Mouse (Mus musculus) lung, embryonic 14.5 days (tissue): ENCODE measurements at regions not wholly inside any gene's neighbourhood (a gene's known extent, or its start where the extent isn't known, plus 50 kb on each side); places are given as distances from the start of the nearest gene placed in this dataset.
A peak's percentile ranks its signal among the peaks of the same experiment; 100 is the strongest.

Source experiments
- ATAC-seq: fragments of 200-750 bp; cut with Nextera tagmentation; 2 replicates; pipeline ENCODE4 v1.8.0; 2017; ENCODE audit warnings: mild to moderate bottlenecking, moderate TSS enrichment, moderate library complexity; ENCODE audit not compliant: insufficient read depth
- DNase-seq: peaks from one replicate; pipeline ENCODE4 v3.0.0-alpha.2; 2015
- H3K27ac ChIP-seq: fragments of 300-500 bp; sonication (generic); 2 replicates; pipeline ENCODE4 v1.5.1; 2014; ENCODE audit warnings: low read depth, mild to moderate bottlenecking, moderate library complexity
- H3K27me3 ChIP-seq: fragments of 300-500 bp; sonication (generic); 2 replicates; pipeline ENCODE4 v1.6.1; 2014; ENCODE audit warnings: low read length, control low read depth; ENCODE audit not compliant: insufficient read depth
- H3K36me3 ChIP-seq: fragments of 300-500 bp; sonication (generic); 2 replicates; pipeline ENCODE4 v1.6.1; 2014; ENCODE audit warnings: control low read depth; ENCODE audit not compliant: insufficient read depth
- H3K4me1 ChIP-seq: fragments of 300-500 bp; sonication (generic); 2 replicates; pipeline ENCODE4 v1.6.1; 2014; ENCODE audit warnings: antibody characterized with exemption, control low read depth; ENCODE audit not compliant: insufficient read depth
- H3K4me2 ChIP-seq: fragments of 300-500 bp; sonication (generic); 2 replicates; pipeline ENCODE4 v1.6.1; 2014; ENCODE audit warnings: mild to moderate bottlenecking
- H3K4me3 ChIP-seq: fragments of 300-500 bp; sonication (generic); 2 replicates; pipeline ENCODE4 v1.5.1; 2014; ENCODE audit warnings: low read depth, low read length
- H3K9ac ChIP-seq: fragments of 300-500 bp; sonication (generic); 2 replicates; pipeline ENCODE4 v1.6.1; 2014
- H3K9me3 ChIP-seq: fragments of 300-500 bp; sonication (generic); 2 replicates; pipeline ENCODE4 v1.6.1; 2016; ENCODE audit warnings: low read depth, low read length, control low read depth
- CTCF ChIP-seq: IDR thresholded peaks from 2 replicates; pipeline ENCODE4 v1.5.1; 2016; ENCODE audit warnings: antibody characterized with exemption, low read depth
- WGBS: fragments of 180-500 bp; shearing (Covaris S2); extraction: QIAGEN DNeasy Blood & Tissue Kit; methylation state at CpG from one replicate; pipeline ENCODE4 v1.1.7; 2014; 5-methylcytosine and 5-hydroxymethylcytosine counted together

DNA sequence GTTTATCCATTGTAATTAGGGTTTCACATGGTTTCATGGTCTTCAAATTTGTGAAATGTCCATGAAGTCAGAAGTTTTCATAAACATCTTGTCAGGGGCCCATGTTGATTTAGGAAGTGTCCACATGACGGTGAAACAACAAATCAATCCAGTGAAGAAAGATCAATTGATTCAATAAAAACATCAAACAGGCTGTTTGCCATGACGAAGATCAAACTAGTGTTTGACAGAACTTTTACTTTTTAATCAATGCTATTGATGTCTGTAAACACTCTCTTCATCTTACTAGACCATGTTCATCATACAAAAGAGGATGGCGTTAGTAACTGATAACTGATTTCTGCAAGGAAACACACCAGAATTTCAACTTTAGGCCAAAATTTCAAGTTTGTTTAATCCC is 236.0 kb downstream of the Fign start:
- H3K9ac ChIP-seq, result no peak overlapping the region
- no peaks in the 10 kb centered on the region for H3K9me3 ChIP-seq
- H3K27ac ChIP-seq, result no peak overlapping the region
- H3K27me3 ChIP-seq, result no peaks in the 10 kb centered on the region
- no peak for DNase-seq
- no peak overlapping the region for H3K4me3 ChIP-seq
- 53% methylated on average over 3 of the region's 3 CpGs for whole genome bisulfite sequencing
- no peak for TF ChIP-seq CTCF
- ATAC-seq, result no peak
- no peaks in the 10 kb centered on the region for H3K36me3 ChIP-seq
- no peaks in the 10 kb centered on the region for H3K4me1 ChIP-seq
- H3K4me2 ChIP-seq, result no peak overlapping the region

DNA sequence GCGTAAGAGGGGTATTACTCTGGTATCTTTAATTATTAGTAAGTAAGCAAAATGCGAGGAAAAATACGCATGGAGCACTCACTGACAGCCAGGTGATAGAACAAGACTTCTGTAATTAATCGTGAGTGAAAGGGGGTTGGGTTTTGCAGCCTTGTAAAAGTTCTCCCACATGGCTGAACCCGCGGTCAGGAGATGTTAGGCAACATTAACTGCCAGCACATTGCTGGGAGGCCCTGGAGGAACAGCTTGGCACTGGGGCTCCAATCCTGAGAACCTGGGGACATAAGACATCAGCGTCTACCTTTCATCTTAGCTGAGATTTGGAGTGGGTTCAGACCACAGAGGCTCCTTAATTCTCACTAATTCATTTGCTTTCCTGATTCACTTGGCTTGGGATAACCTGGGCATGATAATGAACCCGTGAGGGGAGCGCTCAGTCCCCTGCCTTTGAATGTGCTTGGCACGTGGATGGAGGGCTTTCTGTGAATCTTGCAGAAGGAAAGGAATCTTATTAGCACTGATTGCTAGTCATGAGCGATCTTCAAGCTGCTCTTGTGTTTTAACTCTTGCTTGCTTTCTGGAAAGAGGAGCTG is 241.3 kb downstream of the Fign start:
- Histone ChIP-seq H3K36me3 (no peaks in the 10 kb centered on the region), H3K4me1 (no peaks in the 10 kb centered on the region), H3K9me3 (no peaks in the 10 kb centered on the region), H3K27ac (no peak overlapping the region), H3K9ac (no peak overlapping the region), H3K4me2 (no peak overlapping the region), H3K27me3 (no peaks in the 10 kb centered on the region), H3K4me3 (no peak overlapping the region)
- no peak for ATAC-seq
- WGBS, result 48% methylated on average over 11 of the region's 11 CpGs
- TF ChIP-seq CTCF, result no peak
- DNase-seq, result no peak

DNA sequence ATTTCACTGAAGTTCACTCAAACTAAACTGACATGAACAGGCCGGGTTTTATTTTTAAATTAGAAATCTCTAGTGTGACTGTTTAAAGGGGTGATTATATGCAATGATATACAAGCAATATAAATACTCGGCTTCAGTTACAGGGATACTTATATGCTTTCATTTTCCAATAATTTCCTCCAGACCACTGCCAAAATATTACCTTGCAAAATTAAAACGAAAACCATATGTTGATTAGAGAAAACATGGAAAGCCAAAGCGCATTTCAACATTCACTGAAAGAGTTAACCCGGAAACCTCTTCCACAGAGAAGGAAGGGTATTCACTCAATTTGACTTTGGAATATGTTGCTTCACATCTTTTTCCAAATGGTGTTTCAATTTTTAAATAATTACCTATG is 242.4 kb downstream of the Fign start:
- H3K9me3 ChIP-seq, result no peaks in the 10 kb centered on the region
- no peaks in the 10 kb centered on the region for H3K36me3 ChIP-seq
- H3K27ac ChIP-seq, result no peak overlapping the region
- 80% methylated on average over 5 of the region's 5 CpGs for WGBS
- DNase-seq (no peak), ATAC-seq (no peak)
- no peak overlapping the region for H3K9ac ChIP-seq
- no peak overlapping the region for H3K4me2 ChIP-seq
- no peaks in the 10 kb centered on the region for H3K27me3 ChIP-seq
- TF ChIP-seq CTCF, result no peak
- H3K4me3 ChIP-seq, result no peak overlapping the region
- no peaks in the 10 kb centered on the region for H3K4me1 ChIP-seq

DNA sequence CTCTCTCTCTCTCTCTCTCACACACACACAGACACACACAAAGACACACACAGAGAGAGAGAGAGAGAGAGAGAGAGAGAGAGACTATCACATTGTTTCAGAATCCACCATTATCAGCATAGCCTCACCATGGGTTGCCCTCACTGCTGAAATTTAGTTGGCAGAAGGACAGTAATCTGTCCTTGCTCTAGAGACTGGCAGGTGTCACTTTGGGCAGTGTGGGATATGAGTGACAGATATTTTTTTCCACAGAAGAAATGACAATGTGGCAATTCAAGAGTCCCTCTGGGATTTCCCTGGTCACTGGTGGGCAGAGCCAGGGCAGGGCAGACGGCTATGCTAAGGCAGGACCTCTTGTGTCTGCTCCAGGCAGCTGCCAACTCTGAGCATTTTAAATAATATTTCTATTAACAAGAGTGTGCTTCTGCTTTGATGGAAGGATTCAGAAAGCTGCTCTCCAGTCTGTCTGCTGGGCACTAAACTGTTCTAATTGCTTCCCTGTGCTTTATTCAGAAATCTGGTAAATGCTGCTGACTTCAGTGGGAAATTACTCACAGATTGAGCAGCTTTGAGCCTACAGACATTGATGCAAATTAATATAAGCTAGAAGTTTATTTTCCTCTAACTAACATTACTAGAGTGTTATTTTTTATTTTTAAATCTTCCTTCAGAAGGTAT is 243.5 kb downstream of the Fign start:
- no peak for TF ChIP-seq CTCF
- Histone ChIP-seq H3K4me3 (no peak overlapping the region), H3K9ac (no peak overlapping the region), H3K4me2 (no peak overlapping the region), H3K9me3 (no peaks in the 10 kb centered on the region), H3K36me3 (no peaks in the 10 kb centered on the region), H3K27ac (no peak overlapping the region), H3K27me3 (no peaks in the 10 kb centered on the region), H3K4me1 (no peaks in the 10 kb centered on the region)
- WGBS, result 58% methylated on average over 1 of the region's 1 CpGs
- DNase-seq (no peak), ATAC-seq (no peak)

DNA sequence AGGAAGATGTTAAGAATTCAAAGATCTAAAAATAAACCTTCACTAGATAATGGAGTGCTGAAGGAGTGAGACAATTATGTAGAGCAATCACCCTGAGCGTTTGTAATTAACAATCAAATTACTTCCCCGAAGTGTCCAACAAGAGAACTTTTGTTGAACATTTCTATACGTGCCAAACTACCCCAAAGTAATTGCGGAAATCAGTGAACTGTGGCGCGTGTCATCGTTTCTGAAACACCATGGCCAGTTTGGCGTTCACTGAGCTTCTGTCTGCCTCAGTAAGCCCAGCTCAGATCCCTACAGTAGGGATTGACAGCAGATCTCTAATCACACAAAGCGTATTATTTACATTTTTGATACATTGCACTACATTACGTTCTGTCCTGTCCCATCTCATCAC is 244.6 kb downstream of the Fign start:
- H3K9ac ChIP-seq, result no peak overlapping the region
- no peak overlapping the region for H3K4me2 ChIP-seq
- TF ChIP-seq CTCF, result no peak
- H3K27me3 ChIP-seq, result no peaks in the 10 kb centered on the region
- no peaks in the 10 kb centered on the region for H3K36me3 ChIP-seq
- no peaks in the 10 kb centered on the region for H3K9me3 ChIP-seq
- ATAC-seq (no peak), DNase-seq (no peak)
- no peaks in the 10 kb centered on the region for H3K4me1 ChIP-seq
- 70% methylated on average over 10 of the region's 10 CpGs for WGBS
- no peak overlapping the region for H3K27ac ChIP-seq
- no peak overlapping the region for H3K4me3 ChIP-seq

DNA sequence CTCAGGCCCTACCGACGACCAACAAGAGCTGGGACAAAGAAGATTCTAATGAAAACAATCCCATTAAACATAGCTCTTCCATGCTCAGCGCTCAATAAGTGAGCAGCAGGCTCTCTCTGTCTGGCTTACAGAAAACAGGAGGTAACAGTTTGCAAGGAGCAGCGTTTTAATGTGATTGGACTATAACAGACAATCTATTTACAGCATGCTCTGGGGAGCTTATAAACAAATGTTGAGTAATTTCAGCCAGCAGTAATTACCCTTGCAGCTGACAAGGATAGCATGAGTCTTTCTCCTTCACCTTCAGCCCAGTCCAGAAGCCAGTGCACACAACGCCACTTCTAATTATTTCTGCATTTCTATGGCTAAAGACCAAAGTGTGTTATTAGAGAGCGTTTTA is 245.6 kb downstream of the Fign start:
- no peak overlapping the region for H3K4me2 ChIP-seq
- no peaks in the 10 kb centered on the region for H3K27me3 ChIP-seq
- no peak for TF ChIP-seq CTCF
- no peaks in the 10 kb centered on the region for H3K36me3 ChIP-seq
- ATAC-seq, result peak; percentile 74; the same call in 1 of the 2 replicates
- peak; percentile 61 for DNase-seq
- 40% methylated on average over 6 of the region's 6 CpGs for WGBS
- H3K9me3 ChIP-seq, result no peaks in the 10 kb centered on the region
- no peaks in the 10 kb centered on the region for H3K4me1 ChIP-seq
- no peak overlapping the region for H3K27ac ChIP-seq
- no peak overlapping the region for H3K9ac ChIP-seq
- H3K4me3 ChIP-seq, result no peak overlapping the region

DNA sequence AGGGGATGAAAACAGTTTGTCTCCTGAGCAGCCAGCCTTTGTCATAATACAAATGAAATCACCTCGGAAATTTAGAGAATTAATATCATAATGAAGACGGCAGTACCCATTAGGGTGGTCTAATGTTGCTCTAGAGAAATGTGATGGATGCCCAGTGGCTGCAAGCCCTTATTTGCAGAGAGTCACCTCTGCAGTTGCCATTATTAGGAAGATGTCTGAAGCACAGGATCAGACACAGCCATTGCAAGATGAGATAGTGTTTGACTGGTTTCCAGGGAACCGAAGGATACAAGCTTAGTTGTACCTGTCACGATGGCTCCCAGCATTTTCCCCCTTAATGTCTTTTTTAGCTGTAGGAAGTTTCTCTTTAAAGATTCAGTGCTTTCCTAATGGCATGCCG is 247.8 kb downstream of the Fign start:
- H3K9me3 ChIP-seq, result no peaks in the 10 kb centered on the region
- no peaks in the 10 kb centered on the region for H3K4me1 ChIP-seq
- no peak for TF ChIP-seq CTCF
- H3K36me3 ChIP-seq, result no peaks in the 10 kb centered on the region
- ATAC-seq (no peak), DNase-seq (no peak)
- H3K27ac ChIP-seq, result no peak overlapping the region
- no peaks in the 10 kb centered on the region for H3K27me3 ChIP-seq
- H3K9ac ChIP-seq, result no peak overlapping the region
- no peak overlapping the region for H3K4me2 ChIP-seq
- H3K4me3 ChIP-seq, result no peak overlapping the region
- 64% methylated on average over 5 of the region's 5 CpGs for WGBS
